Mouse (Mus musculus) embryonic stem cell, embryonic (primary cell): ENCODE results near the gene Espnl.

Source experiments
- CTCF ChIA-PET, 4 experiments: fragments of 300-600 bp in 2 of 4; fragments of 350-600 bp in 2 of 4; sonication (Branson Sonifier 250); formaldehyde crosslinking; loops; one replicate each; lab custom pipeline; 2022; ENCODE audit warnings: inconsistent platforms in 2 of 4; lab: Charles Lee
- POLR2A ChIA-PET, 4 experiments: fragments of 300-600 bp in 2 of 4; fragments of 350-600 bp in 2 of 4; sonication (Branson Sonifier 250); formaldehyde crosslinking; loops; one replicate each; lab custom pipeline; 2022; ENCODE audit warnings: antibody characterized with exemption in 4 of 4, inconsistent platforms in 1 of 4; lab: Charles Lee

Gene Espnl

GRCm38 (mm10) chr1:91352277-91352676 lies 30.4 kb downstream of the Espnl start:
- ChIA-PET CTCF (interaction anchor here in 1 of 4 experiments (0.6 kb wide), 1 partner anchor 42 kb away, joined by 3 read pairs; no protein-coding TSS in a partner anchor), POLR2A (interaction anchor here in 1 of 4 experiments (1.8 to 2.5 kb wide), 2 partner anchors 10 to 14 kb away, joined by 6 to 19 read pairs; partner anchors contain the start of gene Erfe)

- POLR2A ChIA-PET = interaction anchor here in 1 of 4 experiments (2.1 kb wide), 1 partner anchor 11 kb away, joined by 4 read pairs; no protein-coding TSS in a partner anchor
- CTCF ChIA-PET = interaction anchor here in 2 of 4 experiments (0.9 to 1.1 kb wide), 2 partner anchors 10 kb away, joined by 3 read pairs; partner anchors contain the start of gene Erfe (in 2 of the 2)
Measured at GRCm38 (mm10) chr1:91356105-91356504, 34.2 kb downstream of the Espnl start.

GRCm38 (mm10) chr1:91362113-91362512 lies 40.2 kb downstream of the Espnl start:
- CTCF ChIA-PET = interaction anchor here in 2 of 4 experiments (0.6 to 0.8 kb wide), 2 partner anchors 16 to 17 kb away, joined by 3 read pairs; no protein-coding TSS in a partner anchor
- POLR2A ChIA-PET = interaction anchor here in 1 of 4 experiments (0.9 kb wide), 1 partner anchor 8 kb away, joined by 3 read pairs; no protein-coding TSS in a partner anchor

- ChIA-PET POLR2A (interaction anchor here (0.5 to 3.3 kb wide), 26 partner anchors 8 to 312 kb away, joined by 3 to 25 read pairs (median 5); partner anchors contain the start of genes Espnl (in 1 of the 4), Hes6 (in 1 of the 4), Klhl30 (in 1 of the 4) and Ramp1 (in 1 of the 4)), CTCF (interaction anchor here (0.7 to 2.5 kb wide), 27 partner anchors 9 to 1422 kb away, joined by 3 to 12 read pairs (median 3); partner anchors contain the start of genes Hes6 (in 2 of the 4), Rab17 (in 1 of the 4) and Scly (in 1 of the 4))
Measured at GRCm38 (mm10) chr1:91364822-91365644, 43.2 kb downstream of the Espnl start.

GRCm38 (mm10) chr1:91365816-91366214 lies 43.9 kb downstream of the Espnl start:
- CTCF ChIA-PET = interaction anchor here (0.6 to 2.5 kb wide), 35 partner anchors 9 to 1423 kb away, joined by 3 to 12 read pairs (median 3); partner anchors contain the start of genes Hes6 (in 2 of the 4), Rab17 (in 1 of the 4), Scly (in 1 of the 4) and Ube2f (in 1 of the 4)

GRCm38 (mm10) chr1:91366215-91367108 lies 44.6 kb downstream of the Espnl start, which contains the start of gene Erfe:
Gene Erfe (plus strand): TSS chr1:91366430.
- ChIA-PET CTCF (interaction anchor here (0.6 to 2.5 kb wide), 37 partner anchors 9 to 1423 kb away, joined by 3 to 12 read pairs (median 3); partner anchors contain the start of genes Hes6 (in 1 of the 4), Rab17 (in 1 of the 4), Scly (in 1 of the 4) and Ube2f (in 1 of the 4)), POLR2A (interaction anchor here (0.5 to 3.3 kb wide), 41 partner anchors 9 to 411 kb away, joined by 3 to 25 read pairs (median 5); partner anchors contain the start of genes Espnl (in 2 of the 4), Hes6 (in 2 of the 4), Klhl30 (in 2 of the 4) and Ramp1 (in 1 of the 4))

More at GRCm38 (mm10) chr1:91365816-91366214, 43.9 kb downstream of the Espnl start:
- POLR2A ChIA-PET = interaction anchor here (0.5 to 3.3 kb wide), 32 partner anchors 9 to 313 kb away, joined by 3 to 25 read pairs (median 5); partner anchors contain the start of genes Hes6 (in 2 of the 4), Klhl30 (in 2 of the 4), Espnl (in 1 of the 4) and Ramp1 (in 1 of the 4)

- CTCF ChIA-PET = interaction anchor here in 2 of 4 experiments (1.1 to 2.5 kb wide), 5 partner anchors 8 to 394 kb away, joined by 3 to 11 read pairs (median 5); no protein-coding TSS in a partner anchor
Measured at GRCm38 (mm10) chr1:91367295-91367694, 45.4 kb downstream of the Espnl start.

GRCm38 (mm10) chr1:91369408-91369807 lies 47.5 kb downstream of the Espnl start:
- POLR2A ChIA-PET = interaction anchor here (0.8 to 4.9 kb wide), 9 partner anchors 8 to 119 kb away, joined by 3 to 22 read pairs (median 4); partner anchors contain the start of genes Hes6 (in 2 of the 4) and Ube2f (in 1 of the 4)
- CTCF ChIA-PET = interaction anchor here in 2 of 4 experiments (0.6 to 1.3 kb wide), 3 partner anchors 12 to 407 kb away, joined by 3 to 4 read pairs (median 3); no protein-coding TSS in a partner anchor

More at GRCm38 (mm10) chr1:91367295-91367694, 45.4 kb downstream of the Espnl start:
- POLR2A ChIA-PET = interaction anchor here (0.5 to 3.3 kb wide), 20 partner anchors 8 to 410 kb away, joined by 3 to 25 read pairs (median 5); partner anchors contain the start of genes Hes6 (in 2 of the 4), Espnl (in 1 of the 4) and Klhl30 (in 1 of the 4)

- POLR2A ChIA-PET = interaction anchor here in 3 of 4 experiments (0.8 to 4.9 kb wide), 6 partner anchors 8 to 70 kb away, joined by 3 to 22 read pairs (median 3); partner anchors contain the start of gene Hes6 (in 1 of the 3)
- CTCF ChIA-PET = interaction anchor here in 1 of 4 experiments (1.2 to 1.3 kb wide), 2 partner anchors 12 to 13 kb away, joined by 3 to 4 read pairs; no protein-coding TSS in a partner anchor
Measured at GRCm38 (mm10) chr1:91370055-91370454, 48.2 kb downstream of the Espnl start.

GRCm38 (mm10) chr1:91373414-91373835 lies 51.5 kb downstream of the Espnl start:
- ChIA-PET CTCF (interaction anchor here in 1 of 4 experiments (1.2 kb wide), 1 partner anchor 27 kb away, joined by 4 read pairs; no protein-coding TSS in a partner anchor), POLR2A (interaction anchor here in 2 of 4 experiments (0.6 to 4.9 kb wide), 7 partner anchors 8 to 1955 kb away, joined by 3 to 22 read pairs (median 3); partner anchors contain the start of gene Ube2f (in 1 of the 2))

GRCm38 (mm10) chr1:91380453-91381090 lies 58.7 kb downstream of the Espnl start:
- POLR2A ChIA-PET = interaction anchor here in 2 of 4 experiments (2.5 to 4.6 kb wide), 3 partner anchors 10 to 15 kb away, joined by 5 to 22 read pairs (median 8); partner anchors contain the start of gene Erfe (in 2 of the 2)
- CTCF ChIA-PET = interaction anchor here in 2 of 4 experiments (0.6 to 1.7 kb wide), 6 partner anchors 14 to 407 kb away, joined by 3 to 7 read pairs (median 4); partner anchors contain the start of gene Erfe (in 2 of the 2)

- CTCF ChIA-PET = interaction anchor here in 3 of 4 experiments (0.6 to 1.7 kb wide), 4 partner anchors 15 to 408 kb away, joined by 3 to 5 read pairs (median 4); partner anchors contain the start of genes Erfe (in 1 of the 3) and Klhl30 (in 1 of the 3)
- POLR2A ChIA-PET = interaction anchor here in 3 of 4 experiments (1.2 to 4.6 kb wide), 4 partner anchors 10 to 15 kb away, joined by 3 to 22 read pairs (median 6); partner anchors contain the start of gene Erfe (in 2 of the 3)
Measured at GRCm38 (mm10) chr1:91381091-91381471, 59.2 kb downstream of the Espnl start.

- POLR2A ChIA-PET = interaction anchor here in 3 of 4 experiments (0.7 to 1.4 kb wide), 6 partner anchors 9 to 526 kb away, joined by 3 to 4 read pairs (median 4); partner anchors contain the start of gene Erfe (in 1 of the 3)
- CTCF ChIA-PET = no interaction called here
Measured at GRCm38 (mm10) chr1:91390369-91390768, 68.5 kb downstream of the Espnl start.

GRCm38 (mm10) chr1:91397927-91398259 lies 76.0 kb downstream of the Espnl start:
- ChIA-PET CTCF (interaction anchor here in 1 of 4 experiments (0.5 kb wide), 1 partner anchor 292 kb away, joined by 3 read pairs; no protein-coding TSS in a partner anchor), POLR2A (interaction anchor here in 3 of 4 experiments (0.6 to 2.0 kb wide), 5 partner anchors 9 to 1351 kb away, joined by 3 to 8 read pairs (median 3); partner anchors contain the start of gene Hes6 (in 2 of the 3))
